Mouse (Mus musculus) right cerebral cortex, postnatal 36 days (tissue): ENCODE results near the gene Gm3486.
"Not testable (repeated sequence)": the region's sequence is repeated elsewhere in the genome, so short reads cannot be mapped to it uniquely, and the experiment has no call there.

Experiments used
- DNase-seq, 2 experiments: peaks; one replicate each; pipeline ENCODE4 v3.0.0; 2022; ENCODE audit warnings: low spot score in 2 of 2, mixed read lengths in 1 of 2

Gene Gm3486

GRCm38 (mm10) chr14:41489385-41489784 lies at the start of gene Gm3486:
Gene Gm3486, minus strand, starts transcription at chr14:41489485.
- DNase-seq: not testable (repeated sequence)

GRCm38 (mm10) chr14:41524695-41525094 lies 35.4 kb upstream of the Gm3486 start:
- not testable (repeated sequence) for DNase-seq

DNA sequence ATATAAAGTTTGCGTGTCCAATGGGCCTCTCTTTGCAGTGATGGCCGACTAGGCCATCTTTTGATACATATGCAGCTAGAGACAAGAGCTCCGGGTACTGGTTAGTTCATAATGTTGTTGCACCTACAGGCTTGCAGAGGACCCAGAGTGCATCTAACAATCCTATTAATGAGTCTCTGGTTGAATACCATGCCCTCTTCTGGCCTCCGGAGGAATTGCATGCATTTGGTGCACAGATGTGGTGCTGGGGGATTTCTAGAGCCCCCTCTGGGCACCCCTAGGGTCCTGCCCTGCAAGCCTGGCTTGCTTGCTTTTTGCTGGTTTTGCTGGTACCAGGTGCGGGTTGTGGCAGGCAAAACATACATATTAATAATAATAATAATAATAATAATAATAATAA lies 31.4 kb upstream of the Gm3486 start:
- DNase-seq: not testable (repeated sequence)

GRCm38 (mm10) chr14:41453418-41453817 lies 35.9 kb downstream of the Gm3486 start, which contains the start of gene Gm7954:
Gene Gm7954, minus strand, starts transcription at chr14:41453518.
- DNase-seq: not testable (repeated sequence)
